ENCODE assay signal across 11 mouse cellular contexts in genomic region chr15:97458748-97459221, GRCm38 (mm10).
A peak's percentile ranks its signal among the peaks of the same experiment; 100 is the strongest.
DNase-seq lines count a peak whose midpoint lies in the region; ATAC-seq and TF ChIP-seq lines count a peak whose summit lies in the region.
"Had no signal": no experiment of that assay in that cellular context is flagged by ENCODE, and none has a peak within 500 bp of the region (broad histone marks: within the 10 kb centered on the region; RNA-seq: fewer than 3 reads in every experiment).

No protein-coding gene starts in this region.

- no peak for TF ChIP-seq EP300 in stomach, postnatal 0 days (optimal IDR thresholded peaks at IDR 0.05)

- no peak for ATAC-seq in forebrain, postnatal 0 days
- no peak for ATAC-seq in forebrain, embryonic 12.5 days (ENCODE audit: low FRiP score)
- ATAC-seq in stomach, embryonic 14.5 days (ENCODE audit: insufficient number of reproducible peaks, insufficient read depth, low FRiP score, low read depth) = no peak
- no peak for ATAC-seq in stomach, postnatal 0 days (ENCODE audit: low FRiP score, low TSS enrichment)
- ATAC-seq in neural tube, embryonic 15.5 days (ENCODE audit: low FRiP score) = no peak

- no peak overlapping the region for H3K4me3 ChIP-seq in forebrain, postnatal 0 days (ENCODE audit: low read depth, low read length)
- no peak overlapping the region for H3K4me3 ChIP-seq in forebrain, embryonic 12.5 days (replicated peaks)
- H3K4me3 ChIP-seq in stomach, embryonic 14.5 days (ENCODE audit: low read depth, low read length) = no peak overlapping the region
- no peak overlapping the region for H3K4me3 ChIP-seq in stomach, postnatal 0 days (ENCODE audit: low read depth, low read length)
- no peak overlapping the region for H3K4me3 ChIP-seq in neural tube, embryonic 15.5 days (replicated peaks)

- no peaks in the 10 kb centered on the region for H3K36me3 ChIP-seq in forebrain, postnatal 0 days (ENCODE audit: insufficient read depth)
- H3K36me3 ChIP-seq in forebrain, embryonic 12.5 days (replicated peaks) = no peaks in the 10 kb centered on the region
- H3K36me3 ChIP-seq in stomach, embryonic 14.5 days (ENCODE audit: control insufficient read depth, insufficient read depth, low read length) = no peaks in the 10 kb centered on the region
- H3K36me3 ChIP-seq in stomach, postnatal 0 days (ENCODE audit: control insufficient read depth, insufficient read depth, low read length) = no peaks in the 10 kb centered on the region
- no peaks in the 10 kb centered on the region for H3K36me3 ChIP-seq in neural tube, embryonic 15.5 days
- H3K36me3 ChIP-seq: G1E had no signal

- no peaks in the 10 kb centered on the region for H3K9me3 ChIP-seq in forebrain, postnatal 0 days (ENCODE audit: low read length)
- H3K9me3 ChIP-seq in forebrain, embryonic 12.5 days = no peaks in the 10 kb centered on the region
- H3K9me3 ChIP-seq in stomach, embryonic 14.5 days (ENCODE audit: control insufficient read depth, low read depth, low read length) = no peaks in the 10 kb centered on the region
- no peaks in the 10 kb centered on the region for H3K9me3 ChIP-seq in stomach, postnatal 0 days (ENCODE audit: control insufficient read depth, low read length)
- no peaks in the 10 kb centered on the region for H3K9me3 ChIP-seq in neural tube, embryonic 15.5 days (replicated peaks)

- TF ChIP-seq CTCF in forebrain, postnatal 0 days (IDR thresholded peaks at IDR 0.05; ENCODE audit: low read depth) = no peak
- TF ChIP-seq CTCF in stomach, postnatal 0 days (IDR thresholded peaks at IDR 0.05; ENCODE audit: low read depth) = no peak

- DNase-seq in forebrain, postnatal 0 days = no peak
- no peak for DNase-seq in stomach, postnatal 0 days (ENCODE audit: low spot score)
- no peak for DNase-seq in embryo, embryonic 11 days
- no peak for DNase-seq in layer of hippocampus, adult 18-20 months (ENCODE audit: low spot score in 2 of 2)
- no peak for DNase-seq in Muller cell, postnatal 12 days (ENCODE audit: inconsistent ontology term)
- DNase-seq: cerebellum, adult 9-11 months; gastrocnemius, postnatal 14 days had no signal

- WGBS in forebrain, postnatal 0 days = 73% methylated on average over 11 of the region's 11 CpGs
- 66% methylated on average over 11 of the region's 11 CpGs for WGBS in forebrain, embryonic 12.5 days
- 65% methylated on average over 11 of the region's 11 CpGs for WGBS in stomach, embryonic 14.5 days
- 62% methylated on average over 11 of the region's 11 CpGs for WGBS in stomach, postnatal 0 days
- WGBS in neural tube, embryonic 15.5 days = 58% methylated on average over 11 of the region's 11 CpGs

- H3K4me1 ChIP-seq in forebrain, postnatal 0 days (ENCODE audit: insufficient read depth) = no peaks in the 10 kb centered on the region
- no peaks in the 10 kb centered on the region for H3K4me1 ChIP-seq in forebrain, embryonic 12.5 days
- no peaks in the 10 kb centered on the region for H3K4me1 ChIP-seq in stomach, embryonic 14.5 days (ENCODE audit: control insufficient read depth, insufficient read depth, low read length)
- no peaks in the 10 kb centered on the region for H3K4me1 ChIP-seq in stomach, postnatal 0 days (replicated peaks; ENCODE audit: control insufficient read depth, insufficient read depth)
- H3K4me1 ChIP-seq in neural tube, embryonic 15.5 days = peaks cover 4% of the 10 kb centered on the region; the same call in 1 of the 2 replicates

- 0 out of 2 replicates have a peak overlapping the region, but pooled peaks have one; percentile 21 for H3K4me2 ChIP-seq in forebrain, postnatal 0 days (ENCODE audit: low read depth)
- no peak overlapping the region for H3K4me2 ChIP-seq in forebrain, embryonic 12.5 days
- peak overlapping the region; percentile 22; the same call in 1 of the 2 replicates for H3K4me2 ChIP-seq in stomach, embryonic 14.5 days (replicated peaks; ENCODE audit: low read depth, low read length)
- no peak overlapping the region for H3K4me2 ChIP-seq in stomach, postnatal 0 days (replicated peaks; ENCODE audit: low read depth)
- peak overlapping the region; percentile 38 for H3K4me2 ChIP-seq in neural tube, embryonic 15.5 days

- H3K27ac ChIP-seq in forebrain, postnatal 0 days (ENCODE audit: low read depth, low read length) = no peak overlapping the region
- H3K27ac ChIP-seq in forebrain, embryonic 12.5 days = no peak overlapping the region
- no peak overlapping the region for H3K27ac ChIP-seq in stomach, embryonic 14.5 days (ENCODE audit: low read length)
- H3K27ac ChIP-seq in stomach, postnatal 0 days (replicated peaks) = no peak overlapping the region
- no peak overlapping the region for H3K27ac ChIP-seq in neural tube, embryonic 15.5 days (replicated peaks)

- H3K27me3 ChIP-seq in forebrain, postnatal 0 days (ENCODE audit: insufficient read depth, low read length) = no peaks in the 10 kb centered on the region
- no peaks in the 10 kb centered on the region for H3K27me3 ChIP-seq in forebrain, embryonic 12.5 days
- no peaks in the 10 kb centered on the region for H3K27me3 ChIP-seq in stomach, embryonic 14.5 days (ENCODE audit: control insufficient read depth, insufficient read depth, low read length)
- H3K27me3 ChIP-seq in stomach, postnatal 0 days (ENCODE audit: control insufficient read depth, insufficient read depth, low read length) = no peaks in the 10 kb centered on the region
- no peaks in the 10 kb centered on the region for H3K27me3 ChIP-seq in neural tube, embryonic 15.5 days (replicated peaks)

- H3K9ac ChIP-seq in forebrain, postnatal 0 days = no peak overlapping the region
- H3K9ac ChIP-seq in forebrain, embryonic 12.5 days = no peak overlapping the region
- H3K9ac ChIP-seq in stomach, embryonic 14.5 days (replicated peaks; ENCODE audit: low read depth, low read length) = no peak overlapping the region
- no peak overlapping the region for H3K9ac ChIP-seq in stomach, postnatal 0 days (ENCODE audit: low read length)
- no peak overlapping the region for H3K9ac ChIP-seq in neural tube, embryonic 15.5 days (replicated peaks)

Comparison
In these comparisons a context has a peak if more than half of its experiments do, and no peak if none do; other contexts are left out.
1. H3K4me2 ChIP-seq: peak in forebrain, postnatal 0 days (single experiment), stomach, embryonic 14.5 days (single experiment) and neural tube, embryonic 15.5 days (single experiment); none in forebrain, embryonic 12.5 days (single experiment) and stomach, postnatal 0 days (single experiment).